Mouse (Mus musculus) cerebellum, adult 9-10 months (tissue): ENCODE measurements around the gene Mrtfb.
A peak's percentile ranks its signal among the peaks of the same experiment; 100 is the strongest.

Experiments
- DNase-seq: peaks from one replicate; pipeline ENCODE4 v3.0.0; 2022

Gene Mrtfb

DNA sequence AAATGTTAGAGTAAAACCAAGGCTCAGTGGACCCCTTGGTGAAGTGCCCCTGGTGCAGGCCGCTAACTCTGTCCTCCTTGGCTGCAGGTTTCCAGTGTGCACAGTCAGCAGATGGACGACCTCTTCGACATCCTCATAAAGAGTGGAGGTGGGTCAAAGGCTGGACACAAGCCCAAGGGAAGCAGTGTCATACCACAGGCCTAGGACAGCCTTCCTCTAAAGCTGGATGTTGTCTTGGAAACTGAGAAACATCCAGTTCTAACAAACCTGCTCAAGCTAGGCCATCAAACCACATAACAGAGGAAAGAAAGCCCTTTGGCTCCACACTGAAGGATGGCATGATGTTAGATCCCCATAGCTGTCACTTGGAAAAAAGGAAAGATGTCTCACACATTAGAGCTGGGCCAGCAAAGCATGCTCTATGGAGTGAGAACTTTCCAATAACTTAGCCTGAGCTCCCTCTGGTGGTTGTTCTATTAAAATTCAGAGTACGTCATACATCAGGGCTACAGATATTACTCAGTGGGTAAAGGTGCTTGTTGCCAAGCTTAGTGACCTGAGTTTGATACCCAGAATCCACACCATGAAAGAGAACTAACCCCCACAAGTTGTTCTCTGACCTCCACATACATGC, 153.4 kb downstream of the Mrtfb start:
- DNase-seq: peak; percentile 85

DNA sequence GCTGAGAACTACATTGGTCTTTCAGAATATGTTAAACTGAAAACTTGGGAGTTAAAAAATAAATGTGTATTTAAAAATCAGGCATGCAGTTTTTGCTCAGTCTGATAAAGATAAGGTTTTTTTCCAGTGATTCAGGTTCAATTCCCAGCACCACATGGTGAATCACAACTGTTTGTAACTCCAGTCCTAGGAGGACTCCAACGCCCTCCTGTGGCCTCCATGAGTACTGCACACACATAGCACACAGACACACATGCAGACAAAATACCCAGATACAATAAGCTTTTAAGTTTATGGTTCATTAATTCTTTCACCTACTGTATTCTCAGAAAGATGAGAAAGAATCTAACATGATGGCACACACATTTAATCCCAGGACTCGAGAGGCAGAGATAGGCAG, 154.5 kb downstream of the Mrtfb start:
- no peak for DNase-seq

DNA sequence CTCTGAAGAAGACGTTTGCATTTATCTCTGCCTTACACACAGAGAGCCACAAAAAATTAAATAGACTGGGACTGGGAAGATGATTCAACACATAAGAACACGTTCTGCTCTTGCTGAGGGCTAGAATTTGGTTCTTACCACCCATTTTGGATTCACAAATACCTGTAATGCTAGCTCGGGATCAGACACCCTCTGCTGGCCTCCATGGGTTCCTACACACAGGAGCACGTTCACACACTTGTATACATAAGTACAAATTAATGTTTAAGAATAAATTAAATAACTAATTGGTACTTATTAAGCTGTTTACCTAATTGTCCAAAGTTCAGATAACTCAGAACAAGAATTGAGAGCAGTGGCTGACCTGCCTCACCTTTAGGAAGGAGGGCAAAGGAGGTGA, 155.2 kb downstream of the Mrtfb start:
- DNase-seq: no peak

DNA sequence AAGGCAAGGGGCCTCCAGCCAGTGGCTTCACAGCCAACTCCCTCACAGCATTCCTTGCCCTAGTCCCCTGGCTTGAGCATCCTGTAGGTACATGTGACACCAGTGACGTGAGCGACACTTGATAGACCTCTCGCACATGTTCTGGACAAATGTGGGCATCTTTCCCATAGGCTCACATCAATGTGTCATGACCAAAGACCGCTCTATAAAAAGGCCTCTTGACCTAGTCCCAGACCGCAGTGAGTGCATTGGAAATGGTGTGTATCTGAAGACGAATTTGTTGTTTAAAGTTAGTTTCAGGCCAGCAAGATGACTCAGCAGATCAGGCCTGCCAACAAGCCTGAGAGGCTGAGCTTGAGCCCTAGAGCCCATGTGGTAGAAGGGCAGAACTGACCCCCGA, 158.3 kb downstream of the Mrtfb start:
- no peak for DNase-seq

DNA sequence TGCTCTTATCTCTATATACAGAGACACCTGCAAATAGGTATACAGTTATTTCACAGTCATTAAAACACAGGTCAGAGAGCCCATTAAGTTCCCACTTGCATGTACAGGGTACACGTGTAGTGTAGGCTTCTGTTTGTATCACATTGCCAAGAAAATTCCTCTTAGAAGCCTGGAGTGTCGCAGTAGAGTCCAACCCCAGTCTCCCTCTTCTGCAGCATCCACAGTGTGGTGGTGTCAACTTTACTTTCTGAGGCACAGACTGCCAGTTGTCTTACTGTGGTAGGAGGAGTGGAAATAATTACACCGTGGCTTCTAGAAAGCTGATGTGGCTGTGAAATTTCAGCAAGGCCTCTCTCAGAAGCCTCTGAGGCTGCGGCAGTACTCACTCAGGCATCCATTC, 158.7 kb downstream of the Mrtfb start:
- no peak for DNase-seq

DNA sequence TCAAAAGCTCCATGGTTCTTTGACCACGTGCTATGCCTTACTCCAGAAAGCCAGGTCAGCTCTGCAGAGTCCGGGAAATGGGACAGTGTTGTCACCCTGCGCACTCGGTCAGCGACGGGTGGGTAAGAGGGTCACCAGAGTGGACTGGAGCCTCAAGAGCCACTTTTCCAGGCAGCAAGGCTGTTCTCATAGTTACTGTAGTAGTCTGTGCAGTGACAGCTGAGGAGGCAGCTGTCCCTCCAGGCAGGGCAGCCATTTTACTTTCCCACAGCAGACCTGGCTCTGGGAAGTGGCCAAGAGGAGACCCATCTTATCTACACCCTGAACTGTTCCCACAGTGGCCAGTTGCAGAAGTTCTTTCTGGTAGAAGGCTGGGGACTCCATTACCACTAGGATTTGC, 159.2 kb downstream of the Mrtfb start:
- DNase-seq: no peak

DNA sequence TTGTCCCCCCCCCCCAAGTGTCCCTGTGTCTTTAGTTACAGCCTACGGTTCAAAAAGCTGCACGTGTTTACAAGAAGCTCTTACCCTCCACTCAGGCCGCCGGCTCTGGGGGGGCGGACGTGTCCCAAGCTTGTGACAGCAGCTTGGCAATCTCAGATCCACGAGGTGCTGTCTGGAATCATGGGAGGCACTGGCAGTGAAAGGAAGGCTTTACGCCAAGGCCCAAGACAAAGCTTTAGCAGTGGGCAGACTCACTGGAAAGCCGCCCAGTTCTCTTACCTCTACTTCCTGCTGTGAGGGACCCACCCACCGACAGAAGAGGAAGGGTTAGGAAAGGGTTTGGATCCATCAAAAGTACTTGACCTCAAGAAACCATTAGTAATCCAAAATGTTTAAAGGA, 160.2 kb downstream of the Mrtfb start:
- peak; percentile 62 for DNase-seq

DNA sequence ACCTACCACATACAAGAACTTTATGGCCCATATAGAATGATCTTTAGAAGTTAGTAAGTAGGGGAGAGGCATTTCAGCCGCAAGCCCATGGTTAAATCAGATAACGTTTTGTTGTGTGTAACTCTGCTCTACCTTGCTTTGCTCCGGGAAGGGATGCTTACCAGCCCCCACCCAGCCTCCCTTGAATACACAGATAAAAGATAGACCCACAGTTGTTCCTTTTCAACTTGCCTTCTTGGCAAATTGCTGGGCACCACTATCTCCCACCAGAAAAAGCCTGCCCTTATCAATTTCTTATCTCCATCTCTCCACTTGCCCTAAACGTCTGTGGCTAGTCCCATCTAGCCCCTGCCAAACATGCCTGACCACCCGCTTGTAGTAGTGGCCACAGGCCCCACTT, 161.6 kb downstream of the Mrtfb start:
- no peak for DNase-seq

DNA sequence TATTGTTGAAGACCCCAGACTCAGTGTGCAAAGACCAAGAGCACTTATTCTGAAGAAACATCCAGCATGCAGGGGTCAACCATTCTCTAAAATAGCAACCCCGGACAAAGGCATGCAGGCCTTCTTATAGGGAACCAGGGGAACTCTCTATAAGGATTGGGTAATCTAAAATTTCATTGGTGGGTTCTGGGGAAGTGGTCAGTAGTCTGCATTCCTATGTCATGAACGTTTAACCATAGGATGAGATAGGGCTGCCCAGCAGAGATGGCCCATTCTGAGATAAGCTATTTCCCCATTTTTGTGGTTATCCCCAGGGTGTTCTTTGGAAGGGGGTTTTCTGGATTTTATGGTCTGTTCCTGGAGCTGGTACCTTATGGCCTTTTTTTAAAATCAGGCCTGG, 163.5 kb downstream of the Mrtfb start:
- no peak for DNase-seq

DNA sequence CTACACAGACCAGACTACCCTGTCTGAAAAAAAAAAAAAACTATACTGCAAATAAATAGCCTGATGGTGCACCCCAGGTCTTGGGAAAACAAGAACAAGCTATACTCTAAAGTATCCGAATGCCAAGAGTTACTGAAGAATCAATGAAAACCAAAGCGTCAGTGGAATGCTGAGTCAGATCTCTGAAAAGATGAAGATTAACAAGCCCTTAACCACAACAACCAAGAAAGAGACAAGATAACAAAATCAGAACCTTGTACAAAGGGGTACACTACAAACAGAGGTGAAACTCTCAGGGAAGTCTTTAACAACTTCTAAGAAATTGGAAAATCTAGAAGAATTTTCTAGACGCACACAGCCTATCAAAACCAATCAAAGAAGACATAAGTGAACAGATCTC, 166.2 kb downstream of the Mrtfb start:
- no peak for DNase-seq

DNA sequence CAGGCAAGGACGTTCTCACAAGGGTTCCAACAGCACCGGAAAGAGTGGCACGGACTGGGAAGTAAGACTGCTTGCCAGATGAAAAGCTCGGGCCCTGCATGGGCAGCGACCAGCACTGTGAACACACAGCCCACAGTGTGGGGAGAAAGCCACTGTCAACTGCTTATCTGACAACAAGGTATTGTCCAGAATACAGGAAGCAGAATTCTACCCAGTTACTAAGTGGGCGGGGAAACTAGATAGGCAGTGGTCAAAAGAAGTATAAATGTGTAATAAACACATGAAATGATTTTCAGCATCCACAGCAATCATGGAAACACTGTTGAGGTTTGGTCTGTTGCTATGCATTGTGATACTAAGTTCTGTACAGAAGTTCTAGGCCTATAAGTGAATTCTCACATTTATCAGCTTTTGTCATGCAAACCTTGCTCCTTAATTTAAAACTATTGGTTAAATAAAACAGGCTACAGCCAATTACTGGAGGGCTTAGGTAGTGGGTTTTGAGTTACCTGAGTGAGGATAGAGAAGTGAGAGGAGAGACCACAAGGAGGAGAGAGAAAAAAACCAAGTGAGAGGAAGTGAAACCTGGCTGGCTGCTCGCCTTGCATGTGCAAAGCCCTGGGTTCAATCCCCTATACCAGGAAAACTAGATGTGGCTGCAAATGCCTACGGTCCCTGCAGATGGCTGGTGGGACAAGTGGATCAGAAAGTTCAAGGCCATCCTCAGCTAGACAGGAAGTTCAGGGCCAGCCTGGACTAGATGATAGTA, 167.5 kb downstream of the Mrtfb start:
- DNase-seq: no peak

DNA sequence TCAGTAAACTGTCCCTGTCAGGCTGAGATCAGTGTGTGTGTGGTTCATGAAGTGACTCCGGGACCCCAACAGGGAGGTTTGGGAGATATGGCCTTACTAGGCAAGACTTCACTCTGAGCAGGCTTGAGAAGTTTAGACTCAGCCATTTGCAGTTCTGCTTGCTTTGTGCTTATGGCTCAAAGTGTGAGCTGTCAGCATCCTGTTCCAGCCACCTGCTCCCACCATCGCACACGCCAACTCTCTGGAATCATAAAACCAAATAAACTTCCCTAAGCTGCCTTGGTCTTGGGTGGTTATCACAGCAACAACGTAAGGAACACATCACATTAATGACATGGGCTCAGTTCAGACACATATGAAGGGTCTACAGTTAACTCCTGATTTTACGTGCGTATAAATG, 169.5 kb downstream of the Mrtfb start:
- no peak for DNase-seq

DNA sequence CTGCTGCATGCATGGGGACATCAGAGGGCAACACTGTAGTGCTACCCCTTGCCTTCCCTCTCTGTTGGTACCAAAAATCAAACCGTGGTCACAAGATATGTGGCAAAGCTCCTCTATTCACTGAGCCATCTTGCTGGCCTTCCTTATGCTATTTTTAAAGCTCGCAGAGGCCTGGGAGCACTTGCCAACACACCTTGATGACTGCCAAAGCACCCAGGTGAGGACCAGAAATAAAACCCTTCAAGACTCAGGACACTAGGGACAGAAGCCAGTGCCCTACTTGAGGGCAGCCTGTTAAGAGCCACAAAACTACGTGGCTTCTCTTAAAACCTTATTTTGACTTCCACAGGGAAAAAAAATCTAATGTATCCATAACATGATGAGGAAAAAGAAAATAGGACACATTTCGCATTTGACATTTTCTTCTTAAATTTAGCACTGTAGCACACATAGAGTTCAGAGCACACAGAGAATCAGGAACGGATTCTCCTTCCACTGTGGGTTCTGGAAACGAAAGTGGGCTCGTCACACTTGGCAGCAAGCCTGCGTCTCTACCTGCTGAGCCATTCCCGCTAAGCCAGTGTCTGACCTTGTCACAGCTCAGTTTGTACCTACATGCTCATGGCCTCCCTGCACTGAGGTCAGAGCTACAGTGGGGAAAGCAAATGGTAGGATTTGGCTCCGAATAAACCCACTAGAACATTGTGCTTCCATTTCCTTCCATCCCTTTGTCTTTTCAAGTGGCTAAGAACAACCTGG, 170.7 kb downstream of the Mrtfb start:
- DNase-seq: peak; percentile 91

DNA sequence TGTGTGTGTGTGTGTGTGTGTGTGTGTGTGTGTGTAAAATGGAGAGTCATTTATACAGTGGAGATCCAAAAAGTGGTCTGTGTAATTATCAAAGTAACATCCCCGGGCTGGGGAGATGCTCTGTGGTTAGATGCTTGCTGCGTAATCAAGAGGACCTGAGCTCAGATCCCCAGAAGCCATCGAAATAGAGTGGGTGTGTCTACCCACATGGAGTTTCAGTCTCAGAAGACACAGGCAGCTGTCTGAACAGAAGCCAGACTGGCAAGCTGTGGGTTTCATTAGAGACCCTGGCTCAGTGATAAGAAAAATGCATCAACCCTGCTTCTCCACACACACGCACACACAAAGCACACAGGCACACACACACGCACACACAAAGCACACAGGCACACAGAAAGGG, 171.8 kb downstream of the Mrtfb start:
- DNase-seq: no peak

DNA sequence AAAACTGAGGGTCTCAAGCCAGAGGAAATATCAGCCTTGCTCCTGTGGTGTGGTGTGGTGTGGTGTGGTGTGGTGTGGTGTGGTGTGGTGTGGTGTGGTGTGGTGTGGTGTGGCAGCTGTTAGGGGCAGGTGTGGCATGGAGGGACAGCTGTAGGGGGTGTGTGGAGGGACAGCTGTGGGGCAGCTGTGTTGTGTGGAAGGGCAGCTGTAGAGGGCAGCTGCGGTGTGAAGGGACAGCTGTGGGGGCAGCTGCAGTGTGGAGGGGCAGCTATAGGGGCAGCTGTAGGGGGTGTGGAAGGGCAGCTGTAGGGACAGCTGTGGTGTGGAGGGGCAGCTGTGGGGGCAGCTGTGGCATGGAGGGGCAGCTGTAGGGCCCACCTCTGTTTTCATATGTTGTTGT, 172.5 kb downstream of the Mrtfb start:
- no peak for DNase-seq

DNA sequence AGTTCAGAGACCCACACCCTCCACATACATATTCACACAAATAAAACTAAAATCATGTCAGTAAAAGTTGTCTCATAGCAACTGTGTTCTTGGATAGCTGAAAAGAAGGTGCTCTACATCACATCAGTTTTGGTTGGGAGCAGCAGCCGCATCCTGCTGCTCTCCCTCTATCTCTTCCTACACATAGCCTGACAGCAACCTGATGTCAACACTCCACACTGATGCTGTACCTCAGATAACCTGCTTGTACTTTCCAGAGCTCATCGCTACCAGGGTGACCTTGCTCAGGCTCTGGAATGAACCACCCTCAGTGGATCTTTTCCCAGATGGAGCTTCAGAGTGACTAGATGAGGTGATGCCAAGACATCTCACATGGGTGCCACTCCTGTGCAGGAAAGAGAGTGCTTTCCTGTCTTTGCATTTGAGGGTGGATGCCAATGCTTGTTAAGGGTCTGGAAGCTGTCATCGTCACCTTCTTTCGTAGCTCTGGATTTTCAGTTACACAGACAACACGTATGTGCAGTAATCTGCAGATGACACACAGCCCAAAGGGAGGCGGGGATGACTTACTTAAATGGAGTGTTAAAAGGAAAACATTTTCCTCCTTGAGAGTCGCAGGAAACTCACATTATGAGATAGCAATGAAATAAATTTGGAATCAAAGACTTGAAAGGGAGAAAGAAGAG, 173.8 kb downstream of the Mrtfb start:
- no peak for DNase-seq

DNA sequence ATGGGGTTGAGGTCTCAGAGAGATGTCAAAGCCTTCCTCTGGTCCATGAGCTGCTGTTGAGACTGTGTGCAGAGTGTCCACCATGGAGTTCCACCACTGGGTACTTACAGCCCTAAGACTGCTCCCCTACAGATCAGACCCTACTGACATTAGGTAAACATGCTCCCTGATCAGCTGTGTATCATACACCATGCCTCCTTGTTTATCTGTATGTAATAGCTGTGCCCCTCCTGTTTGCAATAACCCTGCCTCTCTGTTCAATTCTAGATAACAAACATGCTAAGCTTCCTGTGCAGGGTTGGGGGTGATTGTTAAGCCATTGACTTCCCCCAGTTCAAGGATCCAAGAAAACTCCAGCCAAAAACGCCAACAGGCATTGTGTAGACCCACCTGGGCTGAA, 174.7 kb downstream of the Mrtfb start:
- no peak for DNase-seq

DNA sequence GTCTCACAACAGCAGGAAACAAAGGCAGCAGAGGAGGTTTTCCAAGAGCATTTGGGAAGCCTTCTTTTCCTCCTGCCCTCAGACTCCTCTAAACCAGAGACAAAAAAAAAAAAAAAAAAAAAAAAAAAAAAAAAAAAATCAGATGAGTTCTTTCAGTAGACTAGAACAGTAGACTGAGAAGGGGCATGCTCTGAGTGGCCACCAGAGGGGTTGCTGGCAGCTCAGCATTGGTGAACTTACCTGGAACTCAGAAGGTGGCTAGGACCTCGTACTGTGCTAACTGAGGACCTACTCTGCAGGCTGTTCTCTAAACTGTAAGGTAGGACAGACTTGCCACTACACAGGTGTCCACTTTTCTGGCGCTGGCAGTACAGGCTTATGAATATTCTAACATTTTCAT, 179.3 kb downstream of the Mrtfb start:
- DNase-seq: no peak

DNA sequence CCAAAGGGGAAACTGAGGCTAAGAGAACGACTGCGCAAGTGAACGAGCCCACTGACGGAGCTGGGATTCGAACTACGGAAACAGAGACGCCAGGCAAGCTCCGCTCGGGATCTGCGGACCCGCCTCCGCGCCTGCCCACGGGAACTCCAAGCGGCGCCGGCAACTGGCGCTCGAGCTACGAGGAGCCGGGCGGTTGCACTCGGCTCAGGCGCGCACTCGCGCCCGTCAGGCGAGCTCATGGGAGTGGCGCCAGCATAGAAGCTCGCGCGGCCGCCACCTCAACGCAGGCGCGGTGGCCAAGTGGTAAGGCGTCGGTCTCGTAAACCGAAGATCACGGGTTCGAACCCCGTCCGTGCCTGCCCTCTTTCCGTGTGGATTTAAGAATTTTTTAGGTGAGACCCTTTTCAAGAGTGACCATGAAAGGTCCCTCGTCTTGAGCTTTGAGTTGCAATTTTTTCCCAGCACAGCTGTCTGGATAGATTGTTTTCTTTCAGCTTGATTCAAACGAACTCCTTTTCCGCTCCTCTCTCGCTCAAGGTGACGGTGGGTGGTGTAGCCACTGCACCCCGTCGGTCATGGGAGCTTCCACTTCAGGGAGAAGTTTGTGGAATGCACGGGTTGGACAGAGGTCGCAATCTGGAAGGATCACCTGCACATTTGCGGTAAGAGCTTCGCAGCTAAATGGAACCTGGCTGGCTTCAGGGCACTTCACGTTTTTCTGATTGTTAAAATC, 180.9 kb downstream of the Mrtfb start:
- peak; percentile 96 for DNase-seq

DNA sequence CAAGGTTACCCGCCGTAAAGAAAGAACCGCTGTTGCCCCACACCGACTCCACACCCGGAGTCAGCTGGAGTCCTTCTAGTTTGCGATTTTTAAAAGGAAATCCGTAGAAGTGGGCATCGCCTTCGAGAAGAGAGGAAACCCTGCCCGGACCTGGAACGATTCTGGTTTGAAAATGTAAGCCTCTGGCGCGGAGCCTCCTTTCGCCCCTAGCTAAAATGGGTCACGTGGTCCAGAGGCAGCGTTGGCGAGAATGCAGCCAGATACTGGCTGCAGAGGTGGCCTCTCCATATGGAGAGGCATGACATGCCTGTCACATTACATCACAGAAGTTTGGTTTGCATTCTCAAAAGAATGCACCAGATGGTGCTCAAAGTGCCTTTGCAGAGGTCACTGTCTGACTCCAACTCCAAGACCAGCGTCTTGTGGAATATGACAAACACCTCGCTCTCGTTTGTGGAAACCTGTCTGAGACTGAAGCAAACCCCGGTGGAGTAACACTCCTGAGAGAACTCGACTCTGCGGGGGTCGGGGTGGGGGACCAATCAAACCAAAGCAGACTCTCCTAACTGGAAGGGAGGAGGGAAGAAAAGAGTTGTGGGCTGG, 181.6 kb downstream of the Mrtfb start:
- DNase-seq: peak; percentile 79

DNA sequence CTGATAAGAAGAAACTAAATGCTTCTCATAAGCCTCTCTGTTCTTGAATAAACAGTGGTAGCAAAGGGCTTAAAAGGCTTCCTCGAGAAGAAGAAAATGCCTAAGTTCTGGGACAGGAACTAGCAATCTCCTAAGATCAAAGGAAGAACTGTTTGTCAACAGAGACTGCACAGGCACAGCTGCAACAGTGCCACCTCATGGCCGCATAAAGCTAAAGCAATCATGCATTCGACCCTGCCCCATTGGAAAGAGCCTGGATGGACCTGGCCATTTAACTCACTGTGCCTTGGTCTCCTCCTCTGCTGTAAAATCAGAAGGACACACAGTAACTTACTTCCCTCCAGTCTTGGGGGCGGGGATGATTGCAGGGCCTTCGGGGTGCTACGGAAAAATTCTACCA, 184.2 kb downstream of the Mrtfb start:
- DNase-seq: peak; percentile 68

DNA sequence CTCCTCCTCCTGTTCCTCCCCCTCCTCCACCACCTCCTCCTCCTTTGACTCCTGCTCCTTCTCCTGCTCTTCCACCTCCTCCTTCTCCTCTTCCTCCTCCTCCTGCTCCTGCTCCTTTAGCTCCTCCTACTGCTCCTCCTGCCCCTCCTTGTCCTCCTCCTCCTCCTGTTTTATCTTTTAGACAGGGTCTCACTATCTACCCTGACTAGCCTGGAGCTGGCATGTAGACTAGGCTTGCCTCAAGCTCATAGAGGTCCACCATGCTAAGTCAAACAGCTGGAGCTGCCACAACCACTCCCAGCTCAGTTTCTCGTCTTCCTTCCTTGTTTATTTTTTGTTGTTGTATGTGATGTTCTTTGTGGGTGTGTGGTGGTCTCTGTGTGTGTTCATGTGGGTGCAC, 187.5 kb downstream of the Mrtfb start:
- no peak for DNase-seq
